Mouse (Mus musculus) cerebellum, postnatal 14 days (tissue): Measurements from ENCODE around the gene B4galnt1.

ENCODE experiments used
- DNase-seq, 2 experiments: peaks; one replicate each; pipeline ENCODE4 v3.0.0; 2021; ENCODE audit warnings: mixed read lengths in 2 of 2

The B4galnt1 gene

GRCm38 (mm10) chr10:127164631-127165353 is at the start of gene B4galnt1:
Gene B4galnt1 (plus strand): TSS chr10:127165225.
- DNase-seq: peak; percentile 86 to 91

- DNase-seq: no peak
These were observed 46.6 kb upstream of the B4galnt1 start for GRCm38 (mm10) chr10:127118470-127118869.

- DNase-seq: no peak
These were observed 45.8 kb upstream of the B4galnt1 start for GRCm38 (mm10) chr10:127119229-127119628.

GRCm38 (mm10) chr10:127120301-127121065 is 44.5 kb upstream of the B4galnt1 start:
- peak; percentile 38 to 46 for DNase-seq

GRCm38 (mm10) chr10:127121066-127121477 is 44.0 kb upstream of the B4galnt1 start, which contains the start of gene Os9:
Gene Os9 (minus strand): TSS chr10:127121131.
- peak; percentile 97 to 98 for DNase-seq

GRCm38 (mm10) chr10:127122018-127122417 is 43.0 kb upstream of the B4galnt1 start:
- no peak for DNase-seq

GRCm38 (mm10) chr10:127122784-127123435 is 42.1 kb upstream of the B4galnt1 start:
- peak; percentile 61 to 70 for DNase-seq

- peak; percentile 87 to 89 for DNase-seq
These were observed 41.6 kb upstream of the B4galnt1 start for GRCm38 (mm10) chr10:127123436-127123805.

GRCm38 (mm10) chr10:127125210-127126001 is 39.6 kb upstream of the B4galnt1 start:
- peak; percentile 38 to 56 for DNase-seq

- DNase-seq: no peak
These were observed 38.4 kb upstream of the B4galnt1 start for GRCm38 (mm10) chr10:127126579-127126978.

GRCm38 (mm10) chr10:127127711-127128279 is 37.2 kb upstream of the B4galnt1 start:
- DNase-seq: no peak

GRCm38 (mm10) chr10:127129431-127129830 is 35.6 kb upstream of the B4galnt1 start:
- DNase-seq: no peak

- DNase-seq: no peak
These were observed 32.6 kb upstream of the B4galnt1 start for GRCm38 (mm10) chr10:127132469-127132868.

- peak in 1 of 2 experiments; percentile 12 for DNase-seq
These were observed 30.5 kb upstream of the B4galnt1 start for GRCm38 (mm10) chr10:127134394-127135035.

- no peak for DNase-seq
These were observed 29.7 kb upstream of the B4galnt1 start for GRCm38 (mm10) chr10:127135118-127135836.

GRCm38 (mm10) chr10:127136510-127136909 is 28.5 kb upstream of the B4galnt1 start:
- no peak for DNase-seq

GRCm38 (mm10) chr10:127137896-127138295 is 27.1 kb upstream of the B4galnt1 start:
- DNase-seq: no peak

GRCm38 (mm10) chr10:127138328-127139141 is 26.5 kb upstream of the B4galnt1 start:
- DNase-seq: no peak

GRCm38 (mm10) chr10:127140971-127141370 is 24.1 kb upstream of the B4galnt1 start:
- no peak for DNase-seq

- DNase-seq: no peak
These were observed 23.5 kb upstream of the B4galnt1 start for GRCm38 (mm10) chr10:127141500-127141899.
